Comparison of ENCODE assay signal across 8 mouse cellular contexts in the genomic region with DNA sequence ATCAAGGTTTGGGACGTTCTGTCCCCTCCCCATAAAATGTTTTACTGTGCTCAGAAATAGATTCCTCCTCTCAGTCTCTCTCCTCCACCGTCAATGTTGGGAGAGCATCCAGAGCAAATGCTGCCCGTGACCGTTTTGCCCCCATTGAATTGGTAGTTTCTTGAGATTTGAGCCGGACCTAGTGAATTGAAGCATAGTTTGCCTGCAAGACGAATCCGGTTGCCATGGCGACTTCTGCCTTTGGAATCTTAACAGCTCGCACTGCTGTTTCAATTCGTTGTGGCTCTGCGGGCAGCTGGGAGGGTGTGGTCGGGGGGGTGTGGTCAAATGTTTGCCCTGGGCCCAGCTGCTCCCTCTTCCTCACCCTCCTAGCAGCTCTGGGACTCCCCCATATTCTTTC. TPM values are rescaled to one million over a fixed set of nuclear protein-coding genes. Genes with fewer than 3 reads are reported as not detected.
DNase-seq lines count a peak whose midpoint lies in the region; ATAC-seq and TF ChIP-seq lines count a peak whose summit lies in the region.

No protein-coding gene starts in this region.

- H3K4me2 ChIP-seq in lung, embryonic 16.5 days (ENCODE audit: low read depth, low read length): peak overlapping the region; percentile 93

- peaks cover 6% of the 10 kb centered on the region; the same call in 1 of the 2 replicates for H3K4me1 ChIP-seq in cerebellum, adult 2 months (ENCODE audit: control insufficient read depth, insufficient read depth, low read length)
- peaks cover 40% of the 10 kb centered on the region for H3K4me1 ChIP-seq in lung, embryonic 16.5 days (replicated peaks; ENCODE audit: control insufficient read depth, insufficient read depth, low read length)

- TF ChIP-seq POLR2A in cerebellum, adult 2 months (IDR thresholded peaks at IDR 0.05; ENCODE audit: borderline replicate concordance, insufficient read depth, low read length): no peak

- DNase-seq in MN1 (ENCODE audit: low spot score): peak; percentile 86
- DNase-seq in cerebellum, adult 2 months: peak; percentile 44 to 55
- DNase-seq in forelimb bud, embryonic 11.5 days (ENCODE audit: low read depth, low spot score): peak; percentile 80
- peak; percentile 73 for DNase-seq in heart, postnatal 4 days
- peak; percentile 78 for DNase-seq in layer of hippocampus, adult 9-11 months
- peak; percentile 35 for DNase-seq in ovary, postnatal 10 days (ENCODE audit: low spot score)
- peak; percentile 41 for DNase-seq in thymus, postnatal 4 days

- no peaks in the 10 kb centered on the region for H3K27me3 ChIP-seq in cerebellum, adult 2 months (ENCODE audit: control insufficient read depth, insufficient read depth, low read length)
- H3K27me3 ChIP-seq in lung, embryonic 16.5 days (ENCODE audit: control insufficient read depth, insufficient read depth, low read depth, low read length): no peaks in the 10 kb centered on the region

- under 1% methylated on average over 12 of the region's 12 CpGs for WGBS in cerebellum, adult 2 months
- under 1% methylated on average over 12 of the region's 12 CpGs for WGBS in lung, embryonic 16.5 days

- no peak for TF ChIP-seq CTCF in cerebellum, adult 2 months (IDR thresholded peaks at IDR 0.05; ENCODE audit: borderline replicate concordance, insufficient read depth, low read depth, low read length)

- H3K27ac ChIP-seq in cerebellum, adult 2 months (ENCODE audit: insufficient read depth, low read length): no peak overlapping the region
- H3K27ac ChIP-seq in lung, embryonic 16.5 days (ENCODE audit: low read length): peak overlapping the region; percentile 94

- ATAC-seq in lung, embryonic 16.5 days (ENCODE audit: low read depth): no peak

- H3K36me3 ChIP-seq in lung, embryonic 16.5 days (ENCODE audit: control insufficient read depth, insufficient read depth, low read length): no peaks in the 10 kb centered on the region

- peak overlapping the region; percentile 75 for H3K4me3 ChIP-seq in cerebellum, adult 2 months (replicated peaks; ENCODE audit: insufficient read depth, low read depth, low read length)
- peak overlapping the region; percentile 92 for H3K4me3 ChIP-seq in lung, embryonic 16.5 days (ENCODE audit: low read length)

- no peaks in the 10 kb centered on the region for H3K9me3 ChIP-seq in lung, embryonic 16.5 days (ENCODE audit: control insufficient read depth, low read length)

- H3K9ac ChIP-seq in lung, embryonic 16.5 days (ENCODE audit: low read length): peak overlapping the region; percentile 90

RNA-seq across cellular contexts. Expression of gene Daam1, which starts 1.3 kb away (rescaled TPM):
- polyA plus RNA-seq in cerebellum, adult 2 months (2012; rRNA removed): 30.1 and 31.2 TPM in 2 replicates
- total RNA-seq in heart, postnatal 4 days (2021): 10 to 100 TPM; 88.8 to 92.1 TPM
- 16.0 TPM in 2 replicates for polyA plus RNA-seq in lung, embryonic 16.5 days (2015; fragmentation: Nextera tagmentation; extraction: Ambion mirVana)

Comparison
In these comparisons a context has a peak if more than half of its experiments do, and no peak if none do; other contexts are left out.
1. DNase-seq: peak in every context shown above with its lines; median percentile 86 in MN1; 80 in forelimb bud, embryonic 11.5 days; 78 in layer of hippocampus, adult 9-11 months; 73 in heart, postnatal 4 days; 50 in cerebellum, adult 2 months; 41 in thymus, postnatal 4 days; 35 in ovary, postnatal 10 days.